Mouse (Mus musculus) megakaryocyte progenitor cell, adult 5-6 weeks (primary cell): ENCODE results near the gene Myo18a. TPM values are rescaled to one million over a fixed set of nuclear protein-coding genes. Genes with fewer than 3 reads are reported as not detected.

Experiments used
- ATAC-seq: replicated peaks from 2 replicates; pipeline ENCODE4 v1.8.0; 2016; ENCODE audit warnings: mild to moderate bottlenecking, moderate TSS enrichment, inconsistent platforms; ENCODE audit not compliant: poor library complexity
- total RNA-seq, 2 experiments: library from RNA; stranded (forward) in 1 of 2; stranded (reverse) in 1 of 2; fragments of 157-497, 149-512 nt in 1 of 2; fragments of 200-1000 nt in 1 of 2; gene quantifications; 2 replicates each; pipeline versions ENCODE4 v1.2.3 to v1.2.4; 2015 to 2017

The Myo18a gene
- total RNA-seq, 2 experiments from 2014 or later = 25.1 to 71.4 TPM

- no peak for ATAC-seq
Observed at GRCm38 (mm10) chr11:77830875-77831274, 67.8 kb downstream of the Myo18a start.

DNA sequence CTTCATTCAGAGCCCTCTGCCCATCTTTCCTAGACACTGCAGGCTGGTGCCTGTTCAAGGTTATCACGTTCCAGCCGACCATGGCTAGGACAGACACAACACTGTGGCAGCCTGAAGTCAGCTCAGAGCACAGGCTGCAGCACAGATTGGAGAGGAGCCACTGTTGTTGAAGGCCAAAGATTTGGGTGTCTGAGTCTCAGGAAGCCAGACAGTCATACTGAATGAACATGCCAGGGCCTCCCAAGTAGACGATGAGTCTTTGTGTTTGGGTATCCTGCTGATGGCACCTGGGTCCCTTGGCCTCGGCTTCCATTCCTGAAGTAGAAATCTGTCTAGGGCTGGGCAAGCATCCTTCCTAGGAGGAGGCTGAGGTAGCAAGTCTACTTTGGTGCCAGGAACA, 69.5 kb downstream of the Myo18a start:
- ATAC-seq = no peak

GRCm38 (mm10) chr11:77835109-77835508, 72.1 kb downstream of the Myo18a start:
- ATAC-seq = no peak

GRCm38 (mm10) chr11:77836290-77836689, 73.2 kb downstream of the Myo18a start:
- ATAC-seq = no peak

DNA sequence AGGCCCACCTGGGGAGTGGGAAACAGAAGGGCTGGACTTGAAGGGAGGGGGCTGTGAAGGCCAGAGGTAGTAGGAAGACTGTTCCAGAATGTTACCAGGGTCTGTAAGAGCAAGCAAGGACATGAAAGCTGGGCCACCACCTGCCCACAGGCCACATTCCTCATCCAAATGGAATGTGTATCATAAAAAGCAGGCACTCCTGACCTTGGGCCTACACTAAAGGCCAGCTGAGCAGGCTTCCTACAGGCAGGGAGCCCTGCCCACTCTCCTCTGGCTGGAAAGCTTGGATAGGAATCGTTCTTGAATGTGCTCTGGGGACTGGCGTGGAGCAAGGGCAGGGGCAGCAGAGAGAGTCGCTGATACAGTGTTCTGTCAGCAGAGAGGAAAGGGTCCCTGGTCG, 73.7 kb downstream of the Myo18a start:
- no peak for ATAC-seq

DNA sequence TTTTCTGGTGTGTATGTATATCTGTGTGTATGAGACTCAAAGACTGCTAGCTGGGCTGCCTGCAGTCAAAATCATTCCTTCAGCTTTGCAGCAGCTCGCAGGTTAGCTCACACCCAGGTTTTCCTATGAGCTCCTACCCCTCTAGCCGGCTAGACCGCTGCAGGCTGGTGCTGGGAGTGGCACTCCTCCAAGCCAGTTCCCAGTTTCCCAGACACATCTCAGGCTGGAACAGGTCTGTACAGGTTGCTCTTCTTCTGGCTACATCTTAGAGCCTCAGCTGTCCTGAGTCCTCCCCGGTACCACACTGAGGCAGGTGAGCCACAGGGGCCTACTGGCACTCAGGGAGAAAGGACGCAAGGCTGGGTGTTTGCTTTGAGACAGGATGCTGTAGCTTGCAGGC, 74.8 kb downstream of the Myo18a start:
- no peak for ATAC-seq

DNA sequence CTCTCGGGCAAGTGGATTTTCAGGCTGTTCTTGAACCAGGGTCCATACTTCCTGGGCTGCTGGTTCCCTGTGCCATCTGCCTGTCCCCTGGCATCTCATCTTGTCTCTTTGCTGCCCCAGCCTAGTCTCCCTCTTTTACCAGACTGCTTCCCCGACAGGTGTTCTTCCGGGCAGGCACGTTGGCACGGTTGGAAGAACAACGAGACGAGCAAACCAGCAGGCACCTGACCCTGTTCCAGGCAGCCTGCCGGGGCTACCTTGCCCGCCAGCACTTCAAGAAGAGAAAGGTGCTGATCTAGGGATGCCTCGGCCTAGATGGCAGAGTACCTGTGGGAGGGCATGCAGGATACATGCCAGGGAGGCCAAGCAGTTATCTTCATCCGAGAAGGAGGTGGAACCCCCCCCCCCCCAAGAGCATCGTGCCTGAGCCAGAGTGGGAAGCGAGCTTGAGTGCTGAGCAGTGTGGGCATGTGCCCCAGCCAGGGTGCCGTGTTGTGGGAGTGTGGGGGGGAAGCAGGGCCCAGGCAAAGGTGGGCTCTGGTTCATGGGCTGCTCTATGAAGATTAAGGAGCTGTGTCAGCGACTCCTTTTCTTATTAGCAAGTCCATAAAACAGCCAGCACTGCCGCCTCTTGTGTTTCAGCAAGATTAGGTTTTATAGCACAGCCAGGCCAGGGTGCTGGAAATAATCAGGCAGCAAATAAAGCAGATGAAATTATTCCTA, 77.6 kb downstream of the Myo18a start:
- no peak for ATAC-seq

DNA sequence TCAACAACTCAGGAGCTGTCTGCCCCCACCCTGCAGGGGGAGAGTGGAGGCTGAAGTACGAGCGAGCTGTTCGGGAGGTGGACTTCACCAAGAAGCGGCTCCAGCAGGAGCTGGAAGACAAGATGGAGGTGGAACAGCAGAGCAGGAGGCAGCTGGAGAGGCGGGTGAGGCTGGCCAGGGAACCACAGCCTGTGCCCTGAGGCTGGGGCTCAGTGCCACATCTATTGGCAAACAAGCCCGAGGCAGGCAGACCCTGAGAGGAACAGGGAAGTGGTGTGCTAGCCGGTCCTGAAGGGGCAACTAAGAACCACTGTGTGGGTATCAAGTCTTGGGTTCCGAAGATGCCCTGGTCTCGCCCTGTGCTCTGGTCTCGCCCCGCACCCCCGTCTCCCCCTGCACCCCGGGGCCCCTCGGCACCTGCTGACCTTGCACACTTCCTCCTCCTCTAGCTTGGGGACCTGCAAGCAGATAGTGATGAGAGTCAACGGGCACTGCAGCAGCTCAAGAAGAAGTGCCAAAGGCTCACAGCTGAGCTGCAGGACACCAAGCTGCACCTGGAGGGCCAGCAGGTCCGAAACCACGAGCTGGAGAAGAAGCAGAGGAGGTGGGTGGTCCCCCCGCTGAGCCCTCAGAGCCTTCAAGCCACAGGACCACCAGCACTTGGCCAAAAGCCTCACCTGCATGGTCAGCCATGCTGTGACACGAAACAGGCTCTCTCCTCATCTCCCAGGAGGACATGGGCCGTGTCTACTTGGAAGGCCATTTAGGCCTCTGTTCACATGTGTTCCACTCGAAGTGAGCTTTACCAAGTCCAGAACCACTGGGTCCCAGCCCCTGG, 80.2 kb downstream of the Myo18a start:
- ATAC-seq = no peak

- no peak for ATAC-seq
Observed at GRCm38 (mm10) chr11:77843906-77844200, 80.8 kb downstream of the Myo18a start.

GRCm38 (mm10) chr11:77847599-77848128, 84.6 kb downstream of the Myo18a start:
- ATAC-seq = no peak

DNA sequence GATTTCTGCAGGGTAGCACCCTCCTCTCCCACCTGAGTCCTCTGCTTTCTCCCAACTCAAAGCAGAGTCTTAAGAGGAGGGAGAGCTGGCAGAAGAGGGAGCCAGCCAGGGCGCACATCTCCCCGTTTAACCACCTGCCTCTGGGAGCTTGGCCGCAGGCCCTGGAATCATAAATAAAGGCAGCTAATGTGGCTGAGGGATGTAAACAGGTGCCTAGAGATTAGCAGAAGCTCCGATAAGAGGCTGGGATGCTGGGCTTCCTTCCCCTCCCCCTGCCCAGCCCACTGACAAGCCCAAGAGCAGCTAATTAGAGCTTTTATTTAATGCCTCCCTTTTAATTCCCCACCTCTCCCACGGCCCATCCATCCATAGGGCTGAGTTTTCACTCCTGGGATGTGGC, 85.1 kb downstream of the Myo18a start:
- ATAC-seq = no peak

DNA sequence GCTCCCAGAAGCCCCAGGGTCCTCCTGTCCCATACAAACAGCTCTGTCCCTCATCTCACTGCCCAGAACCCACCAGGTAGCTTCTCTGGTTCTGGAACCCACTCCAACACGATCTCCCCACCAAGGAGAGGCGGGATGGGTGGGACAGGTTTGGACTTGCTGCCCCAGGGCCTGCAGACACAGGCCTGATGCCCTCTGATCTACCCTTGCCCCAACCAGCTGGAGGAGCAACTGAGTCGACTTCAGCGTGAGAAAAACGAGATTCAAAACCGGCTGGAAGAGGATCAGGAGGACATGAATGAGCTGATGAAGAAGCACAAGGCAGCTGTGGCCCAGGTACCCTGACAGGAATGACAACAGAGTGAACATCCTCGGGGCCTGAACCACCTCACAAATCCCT, 86.1 kb downstream of the Myo18a start:
- no peak for ATAC-seq

GRCm38 (mm10) chr11:77850401-77851244, 87.6 kb downstream of the Myo18a start:
- ATAC-seq = no peak

GRCm38 (mm10) chr11:77851483-77852010, 88.5 kb downstream of the Myo18a start:
- no peak for ATAC-seq

DNA sequence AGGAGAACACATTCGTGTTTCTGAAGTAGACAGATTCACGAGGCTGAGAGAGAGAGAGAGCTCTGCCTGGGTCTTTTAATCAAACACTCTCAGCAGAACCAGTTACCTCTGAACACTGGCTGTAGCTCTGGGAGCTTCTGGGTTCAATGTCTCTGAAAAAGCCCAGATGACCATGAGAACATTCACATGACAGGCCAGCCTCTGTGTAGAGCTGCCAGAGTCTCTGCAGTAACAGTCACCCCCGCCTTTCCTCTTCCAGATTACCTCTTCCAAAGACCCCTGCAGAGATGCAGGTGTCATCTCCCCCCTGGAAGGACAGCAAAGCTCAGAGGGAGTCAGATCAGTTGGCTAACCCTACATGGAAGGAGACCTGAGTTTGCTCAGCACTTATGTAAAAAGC, 89.1 kb downstream of the Myo18a start:
- ATAC-seq = no peak

- no peak for ATAC-seq
Observed at GRCm38 (mm10) chr11:77852941-77853668, 90.1 kb downstream of the Myo18a start.

DNA sequence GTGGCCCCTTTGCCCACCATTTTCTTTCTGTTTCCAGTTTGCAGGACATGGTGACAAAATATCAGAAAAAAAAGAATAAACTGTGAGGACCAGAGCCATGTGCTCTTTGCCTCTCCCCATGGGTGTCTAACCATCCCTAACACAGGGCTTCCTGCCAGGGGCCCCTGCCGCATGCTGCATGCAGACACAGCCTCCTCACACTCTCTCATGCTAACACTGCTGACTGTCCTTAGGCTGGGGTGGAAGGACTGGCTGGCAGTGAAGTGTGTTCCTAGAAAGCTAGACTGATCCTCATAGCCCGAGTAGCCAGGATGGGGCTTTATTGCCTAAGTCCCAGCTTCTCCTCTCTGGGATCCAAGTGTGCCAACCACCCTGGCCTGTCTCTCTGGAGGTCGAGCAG, 91.6 kb downstream of the Myo18a start:
- no peak for ATAC-seq

DNA sequence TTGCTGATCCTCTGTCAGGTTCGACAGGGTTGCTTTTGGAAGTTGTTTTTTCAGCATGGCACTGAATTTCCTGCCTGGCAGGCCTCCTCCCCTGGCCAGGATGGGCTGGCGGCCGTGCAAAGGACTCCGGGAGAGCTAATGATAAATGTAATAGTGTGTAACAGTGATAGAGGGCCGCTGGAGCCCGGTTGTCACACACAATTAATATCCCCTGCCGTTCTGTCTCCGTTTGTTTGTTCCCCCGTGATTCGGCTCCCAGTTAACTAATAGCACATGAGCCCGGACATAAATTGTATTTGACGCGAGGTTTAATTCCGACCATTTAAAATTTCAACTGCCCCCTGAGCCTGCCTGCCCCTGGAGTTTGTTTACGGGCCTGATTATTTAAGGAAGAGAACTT, 92.3 kb downstream of the Myo18a start:
- ATAC-seq = no peak

- ATAC-seq = no peak
Observed at GRCm38 (mm10) chr11:77857089-77857488, 94.0 kb downstream of the Myo18a start.

DNA sequence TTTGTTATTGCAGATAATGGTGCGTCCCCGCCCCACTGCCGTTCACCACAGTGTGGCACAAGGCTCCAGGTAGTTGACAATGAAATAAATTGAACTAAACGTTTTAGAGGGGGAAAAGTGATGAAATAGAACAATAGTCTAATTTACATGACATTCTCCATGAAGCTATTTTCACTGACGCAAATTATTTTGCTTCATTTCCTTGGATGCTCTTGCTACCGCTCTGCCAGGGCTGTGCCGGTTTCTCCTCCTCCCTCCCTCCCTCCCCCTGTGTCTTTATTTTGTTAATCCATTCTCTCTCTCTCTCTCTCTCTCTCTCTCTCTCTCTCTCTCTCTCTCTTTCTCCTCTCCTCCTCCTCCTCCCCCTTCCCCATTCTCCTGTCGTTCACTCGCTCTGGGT, 95.5 kb downstream of the Myo18a start:
- no peak for ATAC-seq
